Mouse (Mus musculus) G1E (cell line): Measurements from ENCODE around the gene Rtp3.

ENCODE experiments used
- CTCF ChIP-seq: IDR thresholded peaks from 2 replicates; pipeline ENCODE4 v1.5.1; 2012; ENCODE audit warnings: low read depth, low read length, inconsistent platforms, mixed read lengths
- POLR2AphosphoS5 ChIP-seq: IDR thresholded peaks from 2 replicates; pipeline ENCODE4 v1.6.1; 2012; ENCODE audit warnings: low read depth, low read length, inconsistent platforms; ENCODE audit not compliant: insufficient replicate concordance
- TAL1 ChIP-seq: conservative IDR thresholded peaks from 2 replicates; pipeline ENCODE4 v1.6.1; 2012; ENCODE audit warnings: low read depth, low read length, inconsistent platforms, mixed read lengths

GRCm38 (mm10) chr9:110953550-110954461 lies 36.6 kb downstream of the Rtp3 start:
- TF ChIP-seq CTCF (no peak), TAL1 (no peak), POLR2AphosphoS5 (no peak)
